Mouse (Mus musculus) embryo, embryonic 10 days (tissue): ENCODE results near the gene Tspan18.

Source experiments
- DNase-seq: peaks from one replicate; pipeline ENCODE4 v3.0.0-alpha.2; 2015; ENCODE audit warnings: low spot score

Tspan18 gene

DNA sequence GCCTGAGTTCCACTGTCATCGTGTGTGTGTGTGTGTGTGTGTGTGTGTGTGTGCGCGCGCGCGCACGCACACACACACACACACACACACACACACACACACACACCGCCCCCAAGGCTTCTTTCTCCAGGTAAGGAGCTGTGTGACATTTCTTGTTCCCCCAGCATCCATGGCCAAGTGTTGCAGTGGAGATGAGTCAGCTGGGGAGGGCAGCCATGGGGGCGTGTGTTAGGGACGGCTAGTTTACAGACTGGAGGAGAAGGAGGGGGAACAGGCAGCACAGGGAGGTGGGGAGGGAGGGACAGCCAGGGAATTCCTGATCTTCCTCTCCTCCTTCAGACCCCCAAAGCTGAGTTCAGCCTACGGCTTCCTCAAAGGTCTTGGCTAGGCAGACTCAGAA lies 151.4 kb downstream of the Tspan18 start:
- DNase-seq, result no peak

DNA sequence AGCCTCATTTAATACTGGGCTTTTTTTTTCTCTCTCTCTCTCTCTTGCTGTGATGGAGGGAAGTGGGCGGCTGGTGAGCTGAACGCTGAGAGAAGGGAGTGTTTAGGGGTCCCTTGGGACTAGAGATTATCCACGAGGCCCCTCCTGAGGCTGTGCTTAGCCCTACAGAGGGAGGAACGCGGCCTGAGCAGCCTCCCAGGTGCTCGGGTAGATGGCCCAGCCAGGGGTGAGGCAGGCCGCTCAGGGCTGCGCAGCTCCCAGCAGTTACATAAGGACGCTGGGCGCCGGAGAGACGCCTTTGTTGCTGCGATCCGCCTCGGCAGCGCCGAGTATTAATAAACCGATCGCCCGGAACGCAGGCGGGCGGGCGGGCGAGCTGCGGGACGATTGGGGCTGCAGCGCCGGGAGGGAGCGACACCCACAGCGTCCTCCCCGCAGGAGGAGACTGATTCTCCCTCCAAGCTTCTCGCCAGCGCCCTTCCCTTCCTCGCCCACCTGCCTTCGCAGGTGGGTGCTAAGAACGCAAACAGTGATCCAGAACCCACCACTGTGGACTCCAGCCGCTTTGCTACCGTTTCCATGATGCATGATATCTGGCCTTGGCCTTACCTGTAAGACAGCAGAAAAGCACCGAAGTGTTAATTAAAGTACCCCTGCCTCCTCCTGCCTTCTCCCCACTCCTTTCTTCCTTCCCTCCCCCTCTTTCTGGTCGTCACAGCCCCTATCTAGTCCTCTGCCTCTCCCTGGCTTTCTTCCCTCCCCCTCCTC lies 154.0 kb downstream of the Tspan18 start:
- peak; percentile 61 for DNase-seq

GRCm38 (mm10) chr2:93179603-93180002 lies 154.7 kb downstream of the Tspan18 start:
- no peak for DNase-seq

GRCm38 (mm10) chr2:93178313-93178677 lies 156.0 kb downstream of the Tspan18 start:
- DNase-seq, result no peak

GRCm38 (mm10) chr2:93177668-93178312 lies 156.5 kb downstream of the Tspan18 start:
- DNase-seq, result no peak

DNA sequence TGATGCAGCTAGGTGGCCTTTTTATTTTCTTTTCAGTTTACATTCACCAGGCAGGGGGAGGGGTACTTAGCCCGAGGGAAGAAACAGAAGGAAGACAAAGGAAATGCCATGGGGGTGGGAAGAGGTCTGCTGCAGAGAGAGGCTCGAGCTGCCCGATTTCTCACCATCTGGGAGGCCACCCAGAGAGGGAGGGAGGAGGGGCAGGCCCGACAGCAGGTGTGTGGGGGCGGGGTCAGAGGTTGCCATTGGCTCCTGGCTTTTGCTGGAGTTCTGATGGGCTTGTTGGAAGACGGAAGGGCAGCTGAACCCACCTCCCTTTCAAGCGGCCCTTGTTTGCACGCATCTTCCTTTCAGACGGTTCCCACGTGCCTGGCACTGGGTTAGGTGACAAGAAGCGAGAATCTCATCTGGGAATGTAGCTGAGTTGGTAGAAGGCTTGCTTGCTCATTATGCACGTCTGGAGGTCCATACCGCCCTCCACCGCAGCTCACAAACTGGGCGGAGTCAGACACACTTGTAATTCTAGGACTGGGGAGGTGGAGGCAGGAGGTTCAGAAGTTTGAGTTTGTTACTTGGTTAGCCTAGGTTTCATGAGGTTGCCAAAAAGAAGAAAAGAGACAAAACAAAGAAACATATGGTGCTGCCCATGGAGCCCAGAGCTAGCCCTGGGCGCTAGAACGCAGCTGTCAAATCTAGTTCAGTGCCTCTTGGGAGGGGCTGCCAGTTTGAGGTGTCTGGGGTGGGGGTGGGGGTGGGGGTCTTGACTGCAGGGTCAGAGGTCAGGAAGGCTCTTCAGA lies 157.2 kb downstream of the Tspan18 start:
- peak; percentile 82 for DNase-seq

DNA sequence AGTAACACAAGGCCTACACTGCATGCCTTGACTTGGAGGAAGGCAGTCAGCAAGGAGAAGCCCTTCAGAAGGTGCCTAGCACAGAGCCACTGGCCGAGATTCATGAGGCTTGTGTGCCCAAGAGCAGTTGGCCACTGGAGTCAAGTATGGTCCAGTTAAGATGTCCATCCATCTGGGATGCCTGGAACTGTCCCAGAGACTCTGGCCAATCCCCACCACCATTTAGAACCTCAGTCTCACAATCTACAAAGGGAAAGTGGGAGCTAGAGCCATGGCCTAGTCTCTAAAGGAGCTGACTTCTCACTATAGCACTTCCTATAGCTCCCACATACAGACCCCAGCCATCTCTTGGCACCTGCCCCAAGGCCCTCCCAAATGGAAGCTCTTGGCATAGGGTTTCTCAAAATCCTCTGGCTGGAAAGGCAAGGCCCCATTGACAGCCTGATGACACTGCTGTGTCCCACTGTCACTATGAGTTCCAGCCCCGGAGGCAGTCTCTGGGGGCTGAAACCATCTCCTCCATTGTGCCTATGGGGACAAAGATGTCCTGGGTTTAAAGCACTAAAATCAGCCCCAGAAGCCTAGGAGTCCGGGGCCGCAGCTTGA lies 158.0 kb downstream of the Tspan18 start:
- no peak for DNase-seq

- no peak for DNase-seq
Measured at GRCm38 (mm10) chr2:93175721-93176120, 158.6 kb downstream of the Tspan18 start.

DNA sequence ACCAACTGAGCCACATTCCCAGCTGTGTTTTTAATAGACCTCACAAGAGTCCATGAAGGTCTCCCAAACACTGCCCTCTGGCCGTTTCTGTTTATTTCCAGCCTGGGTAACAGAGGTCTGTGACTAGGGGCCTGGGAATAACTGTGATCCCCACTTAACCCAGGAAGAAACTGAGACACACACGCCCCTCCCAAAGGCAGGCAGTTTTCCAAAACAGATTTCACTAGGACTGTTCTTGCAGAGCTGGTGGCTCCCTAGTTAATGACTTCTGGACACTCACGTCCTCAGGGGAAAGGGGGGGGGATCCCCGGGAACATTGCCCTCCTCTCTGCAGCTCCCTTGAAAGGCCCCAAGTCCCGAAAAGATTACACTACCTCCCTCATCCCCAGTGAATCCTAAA lies 159.0 kb downstream of the Tspan18 start:
- no peak for DNase-seq

DNA sequence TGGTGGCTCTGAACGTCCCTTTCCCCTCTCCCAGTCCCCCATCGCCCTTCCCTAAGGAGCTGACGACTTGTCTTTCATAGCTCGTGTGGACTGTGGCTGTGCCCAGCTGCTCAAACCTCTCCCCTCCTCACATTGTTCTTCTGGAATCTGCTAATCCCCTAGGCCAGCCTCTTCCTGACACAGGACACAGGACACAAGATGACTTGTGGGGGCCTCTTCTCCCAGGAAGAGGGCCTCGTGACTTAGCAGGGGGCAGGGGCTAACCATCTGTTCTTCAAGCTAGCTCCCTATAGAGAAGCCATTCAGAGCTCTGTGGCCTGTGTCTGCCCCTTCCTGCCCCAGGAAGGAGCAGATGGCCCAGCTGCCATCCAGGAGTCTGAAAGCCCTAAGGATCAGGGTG lies 160.1 kb downstream of the Tspan18 start:
- peak; percentile 59 for DNase-seq

- DNase-seq, result peak; percentile 58
Measured at GRCm38 (mm10) chr2:93172460-93172859, 161.8 kb downstream of the Tspan18 start.

- DNase-seq, result no peak
Measured at GRCm38 (mm10) chr2:93171929-93172328, 162.4 kb downstream of the Tspan18 start.

GRCm38 (mm10) chr2:93170845-93171200 lies 163.5 kb downstream of the Tspan18 start:
- no peak for DNase-seq

GRCm38 (mm10) chr2:93170156-93170844 lies 164.0 kb downstream of the Tspan18 start:
- DNase-seq, result no peak

GRCm38 (mm10) chr2:93166734-93167406 lies 167.4 kb downstream of the Tspan18 start:
- DNase-seq, result no peak

DNA sequence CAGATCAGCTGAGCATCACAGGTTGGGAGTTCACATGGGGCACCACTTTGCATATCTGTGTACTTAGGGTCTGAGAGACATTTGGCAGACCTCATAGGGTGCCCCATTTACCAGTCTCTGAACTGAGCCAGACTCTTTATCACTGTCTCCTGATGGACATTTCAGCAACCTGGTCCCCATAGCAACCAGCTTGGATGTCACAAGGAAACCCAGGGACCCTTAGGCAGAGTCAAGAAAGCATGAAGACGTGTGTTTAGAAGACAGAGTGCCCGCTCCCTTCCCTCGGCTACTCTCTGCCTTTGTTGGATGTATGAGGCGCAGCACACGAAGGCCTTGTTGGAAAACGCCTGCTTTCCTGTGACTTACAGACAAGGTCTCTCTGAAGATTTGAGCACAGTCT lies 168.0 kb downstream of the Tspan18 start:
- DNase-seq, result no peak

GRCm38 (mm10) chr2:93163750-93164335 lies 170.5 kb downstream of the Tspan18 start:
- DNase-seq, result no peak

- DNase-seq, result no peak
Measured at GRCm38 (mm10) chr2:93163317-93163716, 171.0 kb downstream of the Tspan18 start.

GRCm38 (mm10) chr2:93162791-93163190 lies 171.5 kb downstream of the Tspan18 start:
- no peak for DNase-seq

DNA sequence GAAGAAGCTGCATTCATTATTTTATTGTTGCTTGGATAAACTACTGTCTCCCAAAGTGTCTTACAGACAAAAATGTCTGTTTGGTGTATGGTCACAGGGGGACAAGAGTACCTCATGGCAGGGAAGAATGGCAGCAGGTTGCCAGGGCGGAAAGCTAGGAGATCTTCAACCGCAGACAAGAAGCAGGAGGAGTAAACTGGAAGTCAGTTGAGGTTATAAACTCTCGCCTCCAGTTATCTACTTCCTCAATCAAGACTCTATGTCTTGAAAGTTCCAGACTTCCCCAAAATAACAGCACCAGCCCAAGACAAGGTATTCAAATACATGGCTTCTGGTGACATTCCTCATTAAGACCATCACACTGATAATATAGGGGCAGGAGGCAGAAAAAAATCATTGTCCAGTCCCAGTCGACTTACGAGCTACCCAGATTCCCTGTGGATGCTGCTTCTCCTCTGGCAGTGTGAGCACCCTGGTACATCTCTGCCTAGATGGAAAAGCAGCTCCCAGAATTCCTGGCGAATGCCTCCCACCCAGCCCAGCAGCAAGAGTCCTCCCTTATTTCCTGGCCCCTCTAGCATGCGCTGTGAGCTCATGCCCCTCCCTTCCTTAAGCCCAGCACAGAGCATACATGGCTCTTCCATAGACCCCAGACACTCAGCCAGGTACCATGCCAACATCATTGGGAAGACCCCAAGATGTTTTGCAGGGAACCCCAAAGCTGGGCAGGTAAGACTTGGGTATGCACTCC lies 172.2 kb downstream of the Tspan18 start:
- DNase-seq, result no peak
